Mouse (Mus musculus) pancreas, adult 10 weeks (tissue): ENCODE measurements around the gene Tmem273. TPM values are rescaled to one million over a fixed set of nuclear protein-coding genes. Genes with fewer than 3 reads are reported as not detected.

Source experiments
- polyA plus RNA-seq: library from polyadenylated mRNA; stranded (reverse); fragments of 350-450 nt; fragmentation: Illumina TruSeq; extraction: RNeasy Lipid Tissue Mini Kit (QIAGEN cat#74804); gene quantifications from one replicate; pipeline ENCODE4 v1.2.3, GENCODE M21; 2015; ENCODE audit warnings: low read depth, low replicate concordance; ENCODE audit not compliant: insufficient read depth

The Tmem273 gene
- not detected for polyA plus RNA-seq

DNA sequence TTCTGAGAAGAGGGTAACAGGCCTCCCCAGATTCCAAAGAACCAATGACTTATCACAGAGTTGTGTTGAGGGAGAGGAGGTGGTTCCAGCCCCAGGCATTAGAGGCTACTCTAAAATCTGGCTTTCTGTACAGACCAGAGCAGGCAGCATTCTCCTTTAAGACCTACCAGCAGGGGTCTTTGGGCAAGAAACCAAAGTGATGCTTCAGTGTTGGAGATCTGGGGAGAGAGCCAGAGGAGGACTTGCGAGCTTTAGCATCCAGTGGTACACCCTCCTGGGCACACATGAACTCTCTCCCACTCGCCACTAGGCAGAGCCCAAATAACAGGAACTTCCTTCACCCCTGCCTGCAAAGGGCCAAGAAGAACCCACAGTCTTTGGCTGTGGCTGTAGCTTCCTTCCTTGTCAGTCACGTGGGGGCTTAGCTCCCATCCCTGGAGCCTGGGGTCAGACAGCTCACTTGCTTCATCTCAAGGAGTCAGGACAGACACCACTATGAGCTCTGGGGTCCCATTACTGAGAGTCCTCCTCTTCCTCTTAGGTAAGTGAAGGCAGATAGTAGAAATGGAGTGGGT is at the start of gene Tmem273:
Gene Tmem273, plus strand, starts transcription at position 408 of the 575 bp plus-strand sequence.

DNA sequence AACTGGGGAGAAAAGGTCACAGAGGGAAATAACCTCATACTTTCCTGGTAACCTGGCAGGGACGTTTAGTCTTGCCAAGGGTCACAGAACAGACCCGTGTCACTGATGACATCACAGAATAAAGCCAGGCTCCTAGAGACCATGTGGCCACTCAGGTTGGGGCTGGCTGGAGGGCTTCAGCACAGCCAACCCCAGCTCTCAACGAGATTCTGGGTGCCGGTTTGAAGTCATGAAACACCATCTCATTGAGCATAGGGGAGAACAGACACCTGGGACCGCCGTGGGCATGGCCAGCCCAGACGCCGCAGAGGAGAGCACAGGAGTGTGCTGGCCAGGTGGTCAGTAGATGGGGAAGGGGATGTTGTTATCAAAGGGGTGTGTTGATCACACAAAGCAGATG is 48.1 kb downstream of the Tmem273 start, which contains the start of gene Fam170b:
Gene Fam170b, plus strand, starts transcription at position 116 of the 400 bp plus-strand sequence.

DNA sequence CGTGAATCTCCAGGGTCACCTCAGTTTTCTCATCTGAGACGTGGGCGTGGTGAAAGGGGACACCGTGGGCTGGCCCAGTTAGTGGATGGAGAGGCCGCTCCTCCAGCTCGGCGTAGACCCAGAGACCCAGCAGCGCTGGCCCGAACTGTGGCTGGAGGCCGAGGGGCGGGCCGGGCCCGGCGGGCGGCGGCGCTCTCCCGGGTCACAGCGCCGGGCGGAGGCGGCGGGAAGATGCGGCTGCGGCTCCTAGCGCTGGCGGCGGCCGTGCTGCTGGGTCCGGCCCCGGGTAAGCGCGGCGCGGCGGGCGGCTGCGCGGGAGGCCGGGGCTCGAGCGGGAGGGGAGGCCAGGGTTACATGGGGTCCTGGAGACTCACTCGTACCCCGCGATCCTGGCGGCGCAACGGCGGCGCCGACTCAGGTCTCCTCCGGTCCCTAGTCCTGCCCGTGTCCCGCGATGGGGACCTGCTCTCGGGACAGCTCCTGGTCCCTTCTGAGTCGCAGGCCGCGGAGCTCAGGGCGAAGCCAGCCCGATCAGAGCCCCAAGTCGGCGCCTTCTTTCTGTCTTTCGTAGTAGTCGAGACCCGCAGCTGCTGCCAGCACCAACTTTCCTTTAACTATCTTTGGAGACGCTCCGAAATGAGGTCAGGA is 71.0 kb downstream of the Tmem273 start, which contains the start of gene Vstm4:
Gene Vstm4, plus strand, starts transcription at position 76 of the 648 bp plus-strand sequence.

Other genes with a start within 250 kb of the Tmem273 start
- not detected for gene Prrxl1, start 186.6 kb upstream of the Tmem273 start, polyA plus RNA-seq
- gene 3425401B19Rik, start 100.7 kb upstream of the Tmem273 start, polyA plus RNA-seq, result 0.33 TPM
- not detected for gene Fam170b, start 48.0 kb downstream of the Tmem273 start, polyA plus RNA-seq
- gene Vstm4, start 70.8 kb downstream of the Tmem273 start, polyA plus RNA-seq, result 1.7 TPM
- gene Lrrc18, start 205.4 kb downstream of the Tmem273 start, polyA plus RNA-seq, result not detected